8 mouse cellular contexts compared by ENCODE assay signal in the genomic region with DNA sequence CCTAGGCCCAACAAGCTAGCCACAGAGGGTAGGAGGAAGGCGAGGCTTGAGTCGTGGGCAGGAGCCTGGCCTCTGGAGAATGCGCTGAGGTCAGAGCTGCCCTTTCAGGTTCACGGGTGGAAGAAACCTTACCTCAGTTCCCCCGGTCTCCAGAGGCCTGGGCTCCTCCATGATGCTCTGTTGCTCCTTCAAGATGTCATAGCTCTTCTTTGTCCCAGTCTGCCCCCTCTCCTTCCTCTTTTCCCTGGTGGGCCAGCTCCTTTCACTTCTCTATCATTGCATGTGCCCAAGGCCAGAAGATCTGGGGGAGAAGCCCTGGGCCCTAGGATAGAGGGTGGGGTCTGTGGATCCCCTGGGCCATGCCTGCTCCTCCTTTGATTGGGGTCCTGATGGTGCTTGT. TPM values are rescaled to one million over a fixed set of nuclear protein-coding genes. Genes with fewer than 3 reads are reported as not detected.
DNase-seq lines count a peak whose midpoint lies in the region; ATAC-seq and TF ChIP-seq lines count a peak whose summit lies in the region.

No protein-coding gene starts in this region.

- H3K27me3 ChIP-seq in forebrain, embryonic 10.5 days (ENCODE audit: poor library complexity, severe bottlenecking) = no peaks in the 10 kb centered on the region
- H3K27me3 ChIP-seq in forebrain, embryonic 16.5 days (replicated peaks; ENCODE audit: control insufficient read depth, insufficient read depth, low read length) = no peaks in the 10 kb centered on the region
- no peaks in the 10 kb centered on the region for H3K27me3 ChIP-seq in E14TG2a.4 (ENCODE audit: insufficient read depth, low read length)
- no peaks in the 10 kb centered on the region for H3K27me3 ChIP-seq in hindbrain, embryonic 10.5 days (ENCODE audit: insufficient read depth, poor library complexity, severe bottlenecking)
- H3K27me3 ChIP-seq in megakaryocyte, embryonic 14.5 days (replicated peaks) = no peaks in the 10 kb centered on the region

- ATAC-seq in forebrain, embryonic 16.5 days = no peak
- no peak for ATAC-seq in megakaryocyte-erythroid progenitor cell, adult 5-6 weeks (replicated peaks; ENCODE audit: low FRiP score, low TSS enrichment, poor library complexity, severe bottlenecking)

- peaks cover 67% of the 10 kb centered on the region for H3K4me1 ChIP-seq in forebrain, embryonic 10.5 days
- peaks cover 25% of the 10 kb centered on the region for H3K4me1 ChIP-seq in forebrain, embryonic 16.5 days (replicated peaks; ENCODE audit: control insufficient read depth, insufficient read depth, low read length)
- peaks cover 70% of the 10 kb centered on the region for H3K4me1 ChIP-seq in E14TG2a.4 (replicated peaks; ENCODE audit: low read depth, low read length)
- H3K4me1 ChIP-seq in hindbrain, embryonic 10.5 days (replicated peaks) = peaks cover 70% of the 10 kb centered on the region
- H3K4me1 ChIP-seq in megakaryocyte, embryonic 14.5 days = peaks cover 88% of the 10 kb centered on the region

- 0 out of 2 replicates have a peak overlapping the region, but pooled peaks have one; percentile 20 for H3K27ac ChIP-seq in forebrain, embryonic 10.5 days
- no peak overlapping the region for H3K27ac ChIP-seq in forebrain, embryonic 16.5 days (ENCODE audit: low read length)
- peak overlapping the region; percentile 94 for H3K27ac ChIP-seq in hindbrain, embryonic 10.5 days

- H3K9ac ChIP-seq in forebrain, embryonic 16.5 days (replicated peaks; ENCODE audit: low read depth, low read length) = no peak overlapping the region

- no peaks in the 10 kb centered on the region for H3K9me3 ChIP-seq in forebrain, embryonic 10.5 days
- no peaks in the 10 kb centered on the region for H3K9me3 ChIP-seq in forebrain, embryonic 16.5 days (ENCODE audit: control insufficient read depth, low read length)
- H3K9me3 ChIP-seq in E14TG2a.4 (ENCODE audit: low read length) = no peaks in the 10 kb centered on the region
- no peaks in the 10 kb centered on the region for H3K9me3 ChIP-seq in hindbrain, embryonic 10.5 days
- no peaks in the 10 kb centered on the region for H3K9me3 ChIP-seq in megakaryocyte, embryonic 14.5 days

- no peak overlapping the region; the same call in 1 of the 2 replicates for H3K4me2 ChIP-seq in forebrain, embryonic 16.5 days (ENCODE audit: low read length)

- DNase-seq in forebrain, embryonic 10.5 days (ENCODE audit: extremely low spot score, low spot score) = no peak
- DNase-seq in hindbrain, embryonic 10.5 days (ENCODE audit: low spot score) = no peak
- DNase-seq in adipocyte (ENCODE audit: low spot score) = no peak
- DNase-seq in gastrocnemius, adult 18-20 months (ENCODE audit: low spot score) = no peak

- peaks cover 12% of the 10 kb centered on the region for H3K36me3 ChIP-seq in forebrain, embryonic 10.5 days (replicated peaks)
- H3K36me3 ChIP-seq in forebrain, embryonic 16.5 days (ENCODE audit: control insufficient read depth, insufficient read depth) = no peaks in the 10 kb centered on the region
- peaks cover 16% of the 10 kb centered on the region for H3K36me3 ChIP-seq in E14TG2a.4 (ENCODE audit: insufficient read depth, low read length)
- H3K36me3 ChIP-seq in hindbrain, embryonic 10.5 days = peaks cover 12% of the 10 kb centered on the region
- H3K36me3 ChIP-seq in megakaryocyte, embryonic 14.5 days (replicated peaks; ENCODE audit: low read length) = peaks cover 42% of the 10 kb centered on the region

- no peak for TF ChIP-seq CTCF in E14TG2a.4 (conservative IDR thresholded peaks at IDR 0.05; ENCODE audit: low read length)

- WGBS in forebrain, embryonic 10.5 days = 85% methylated on average over 5 of the region's 5 CpGs
- WGBS in forebrain, embryonic 16.5 days = 80% methylated on average over 5 of the region's 5 CpGs
- 80% methylated on average over 5 of the region's 5 CpGs for WGBS in hindbrain, embryonic 10.5 days

- H3K4me3 ChIP-seq in forebrain, embryonic 10.5 days = peak overlapping the region; percentile 74
- H3K4me3 ChIP-seq in forebrain, embryonic 16.5 days (replicated peaks; ENCODE audit: low read length) = no peak overlapping the region
- H3K4me3 ChIP-seq in E14TG2a.4 (replicated peaks; ENCODE audit: low read length) = peak overlapping the region; percentile 86; the same call in 1 of the 2 replicates
- H3K4me3 ChIP-seq in hindbrain, embryonic 10.5 days = peak overlapping the region; percentile 84
- peak overlapping the region; percentile 96 for H3K4me3 ChIP-seq in megakaryocyte, embryonic 14.5 days (replicated peaks)

RNA-seq across cellular contexts. Expression of a gene that starts 1.7 kb away (rescaled TPM):
- polyA plus RNA-seq in forebrain, embryonic 10.5 days (2016; fragmentation: Nextera tagmentation; extraction: Ambion mirVana) = 47.9 and 51.5 TPM in 2 replicates
- polyA plus RNA-seq in forebrain, embryonic 16.5 days (2015; fragmentation: Nextera tagmentation; extraction: Ambion mirVana) = 56.9 and 70.0 TPM in 2 replicates
- 60.5 and 62.3 TPM in 2 replicates for polyA plus RNA-seq in hindbrain, embryonic 10.5 days (2016; fragmentation: Nextera tagmentation; extraction: Ambion mirVana)
- polyA plus RNA-seq in megakaryocyte, embryonic 14.5 days (2012; ENCODE audit: insufficient read depth, low replicate concordance) = 102 and 155 TPM in 2 replicates
- total RNA-seq in megakaryocyte-erythroid progenitor cell, adult 5-6 weeks (2014; fragmentation: Nextera tagmentation) = 31.4 and 39.7 TPM in 2 replicates
- 25.6 and 27.6 TPM in 2 replicates for total RNA-seq in megakaryocyte-erythroid progenitor cell, adult 5-6 weeks (2017)
- 10 to 100 TPM; 17.9 to 27.9 TPM for total RNA-seq in gastrocnemius, adult 18-20 months (2021)

RNA-seq across cellular contexts. Expression of a gene that starts 5.1 kb away (rescaled TPM):
- 305 and 322 TPM in 2 replicates for polyA plus RNA-seq in forebrain, embryonic 10.5 days (2016; fragmentation: Nextera tagmentation; extraction: Ambion mirVana)
- polyA plus RNA-seq in forebrain, embryonic 16.5 days (2015; fragmentation: Nextera tagmentation; extraction: Ambion mirVana) = 60.2 and 64.6 TPM in 2 replicates
- polyA plus RNA-seq in hindbrain, embryonic 10.5 days (2016; fragmentation: Nextera tagmentation; extraction: Ambion mirVana) = 222 and 292 TPM in 2 replicates
- polyA plus RNA-seq in megakaryocyte, embryonic 14.5 days (2012; ENCODE audit: insufficient read depth, low replicate concordance) = 133 and 188 TPM in 2 replicates
- 175 and 213 TPM in 2 replicates for total RNA-seq in megakaryocyte-erythroid progenitor cell, adult 5-6 weeks (2014; fragmentation: Nextera tagmentation)
- total RNA-seq in megakaryocyte-erythroid progenitor cell, adult 5-6 weeks (2017) = 181 and 236 TPM in 2 replicates
- 1 to 10 TPM; 6.1 to 6.4 TPM for total RNA-seq in gastrocnemius, adult 18-20 months (2021)

RNA-seq across cellular contexts. Expression of a gene that starts 28.9 kb away (rescaled TPM):
- polyA plus RNA-seq in forebrain, embryonic 10.5 days (2016; fragmentation: Nextera tagmentation; extraction: Ambion mirVana) = 44.7 and 52.8 TPM in 2 replicates
- 592 and 647 TPM in 2 replicates for polyA plus RNA-seq in forebrain, embryonic 16.5 days (2015; fragmentation: Nextera tagmentation; extraction: Ambion mirVana)
- 81.1 and 182 TPM in 2 replicates for polyA plus RNA-seq in hindbrain, embryonic 10.5 days (2016; fragmentation: Nextera tagmentation; extraction: Ambion mirVana)
- polyA plus RNA-seq in megakaryocyte, embryonic 14.5 days (2012; ENCODE audit: insufficient read depth, low replicate concordance) = 1.2 and 3.2 TPM in 2 replicates
- 6.6 TPM in 1 of 2 replicates, not detected in the other for total RNA-seq in megakaryocyte-erythroid progenitor cell, adult 5-6 weeks (2014; fragmentation: Nextera tagmentation)
- not detected in 2 replicates for total RNA-seq in megakaryocyte-erythroid progenitor cell, adult 5-6 weeks (2017)
- total RNA-seq in gastrocnemius, adult 18-20 months (2021) = 10 to 100 TPM; 63.1 to 63.5 TPM

Comparison
In these comparisons a context has a peak if more than half of its experiments do, and no peak if none do; other contexts are left out.
1. RNA of a gene that starts 28.9 kb away (polyA plus RNA-seq): 592 to 647 TPM in forebrain, embryonic 16.5 days, 81.1 to 182 TPM in hindbrain, embryonic 10.5 days and 44.7 to 52.8 TPM in forebrain, embryonic 10.5 days; 1.2 to 3.2 TPM in megakaryocyte, embryonic 14.5 days; every median in the first group is over 10 times any median in the second.